Mouse (Mus musculus) midbrain, postnatal 0 days (tissue): Measurements from ENCODE around the gene Gfral. TPM values are rescaled to one million over a fixed set of nuclear protein-coding genes. Genes with fewer than 3 reads are reported as not detected.

Experiments used
- ATAC-seq: fragments of 200-750 bp; cut with Nextera tagmentation; 2 replicates; pipeline ENCODE4 v1.8.0; 2017; ENCODE audit warnings: moderate number of reproducible peaks, mild to moderate bottlenecking, moderate TSS enrichment, moderate library complexity; ENCODE audit not compliant: low FRiP score
- DNase-seq: peaks from one replicate; pipeline ENCODE4 v3.0.0-alpha.2; 2015; ENCODE audit warnings: low spot score
- H3K27ac ChIP-seq: fragments of 300-500 bp; sonication (generic); 2 replicates; pipeline ENCODE4 v1.5.1; 2014; ENCODE audit warnings: low read depth, mild to moderate bottlenecking, low read length, mixed read lengths
- H3K27me3 ChIP-seq: fragments of 300-500 bp; sonication (generic); 2 replicates; pipeline ENCODE4 v1.6.1; 2014; ENCODE audit warnings: low read length, control low read depth, mixed read lengths; ENCODE audit not compliant: insufficient read depth
- H3K36me3 ChIP-seq: fragments of 300-500 bp; sonication (generic); 2 replicates; pipeline ENCODE4 v1.6.1; 2014; ENCODE audit warnings: low read length, control low read depth, mixed read lengths; ENCODE audit not compliant: insufficient read depth
- H3K4me1 ChIP-seq: fragments of 300-500 bp; sonication (generic); 2 replicates; pipeline ENCODE4 v1.6.1; 2014; ENCODE audit warnings: mild to moderate bottlenecking, control low read depth, antibody characterized with exemption, low read length, mixed read lengths; ENCODE audit not compliant: insufficient read depth
- H3K4me2 ChIP-seq: fragments of 300-500 bp; sonication (generic); 2 replicates; pipeline ENCODE4 v1.6.1; 2014; ENCODE audit warnings: low read depth, mild to moderate bottlenecking, low read length, mixed read lengths; ENCODE audit not compliant: poor library complexity, severe bottlenecking
- H3K4me3 ChIP-seq: fragments of 300-500 bp; sonication (generic); 2 replicates; pipeline ENCODE4 v1.5.1; 2014; ENCODE audit warnings: low read depth, mild to moderate bottlenecking, low read length, moderate library complexity
- H3K9ac ChIP-seq: fragments of 300-500 bp; sonication (generic); replicated peaks from 2 replicates; pipeline ENCODE4 v1.6.1; 2014; ENCODE audit warnings: mild to moderate bottlenecking, low read length, moderate library complexity, mixed read lengths; ENCODE audit not compliant: poor library complexity, severe bottlenecking
- H3K9me3 ChIP-seq: fragments of 300-500 bp; sonication (generic); 2 replicates; pipeline ENCODE4 v1.6.1; 2016; ENCODE audit warnings: low read length, control low read depth
- CTCF ChIP-seq: IDR thresholded peaks from 2 replicates; pipeline ENCODE4 v1.5.1; 2016; ENCODE audit warnings: antibody characterized with exemption, mild to moderate bottlenecking
- WGBS: fragments of 180-500 bp; shearing (Covaris S2); extraction: QIAGEN DNeasy Blood & Tissue Kit; methylation state at CpG from one replicate; pipeline ENCODE4 v1.1.7; 2014; 5-methylcytosine and 5-hydroxymethylcytosine counted together
- polyA plus RNA-seq: library from polyadenylated mRNA; unstranded; fragments of >200 nt; fragmentation: Nextera tagmentation; extraction: Ambion mirVana; gene quantifications from 2 replicates; pipeline ENCODE4 v1.2.1, GENCODE M21; 2015
- total RNA-seq: library from RNA; depleted of rRNA; stranded (reverse); fragments of >200 nt; gene quantifications from 2 replicates; pipeline ENCODE4 v1.2.3, GENCODE M21; 2014

Gfral gene
- total and polyA plus RNA-seq, 2 experiments from 2014 or later, result 0.09 TPM; not detected in 1

GRCm38 (mm10) chr9:76236626-76237025 lies 23.2 kb upstream of the Gfral start:
- ATAC-seq (0 out of 2 replicates have a peak, but pooled peaks have one; percentile 54), DNase-seq (peak; percentile 78)
- no peak overlapping the region for H3K9ac ChIP-seq
- H3K36me3 ChIP-seq, result no peaks in the 10 kb centered on the region
- no peaks in the 10 kb centered on the region for H3K27me3 ChIP-seq
- no peaks in the 10 kb centered on the region for H3K9me3 ChIP-seq
- H3K4me1 ChIP-seq, result no peaks in the 10 kb centered on the region
- peak overlapping the region; percentile 23; the same call in 1 of the 2 replicates for H3K4me3 ChIP-seq
- H3K4me2 ChIP-seq, result peak overlapping the region; percentile 52
- no peak overlapping the region for H3K27ac ChIP-seq
- peak; percentile 92 for TF ChIP-seq CTCF
- WGBS, result under 1% methylated on average over 7 of the region's 7 CpGs

DNA sequence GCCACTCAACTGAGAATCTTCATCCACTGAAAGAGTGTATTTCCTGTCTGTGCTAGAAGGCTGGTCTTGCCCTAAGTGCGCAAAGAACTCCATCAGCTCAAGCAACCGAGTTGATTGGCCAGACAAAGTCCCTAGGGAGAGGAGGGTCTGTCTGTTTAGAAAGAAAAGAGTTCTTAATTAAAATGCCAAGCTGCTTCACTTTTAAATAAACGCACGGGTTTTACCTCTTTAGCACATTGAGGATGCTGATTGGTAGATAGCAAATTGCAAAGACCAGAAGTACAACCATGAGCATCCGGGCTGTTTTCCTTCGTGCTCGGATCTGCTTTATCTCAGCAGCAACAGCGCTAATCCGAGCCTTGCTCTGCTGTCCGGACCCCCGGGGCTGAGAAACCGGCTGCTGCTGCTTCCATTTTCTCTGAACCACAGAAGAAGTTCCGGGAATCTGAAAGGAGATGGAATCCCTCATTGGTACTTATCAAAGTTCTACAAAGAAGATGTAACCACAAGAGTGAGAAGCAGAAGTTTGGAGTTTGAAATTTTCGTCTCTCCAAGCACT lies 22.6 kb upstream of the Gfral start:
- ATAC-seq, result peak; percentile 62; the same call in 1 of the 2 replicates
- WGBS, result 3% methylated on average over 14 of the region's 14 CpGs
- no peak overlapping the region for H3K9ac ChIP-seq
- H3K4me2 ChIP-seq, result peak overlapping the region; percentile 52
- no peak overlapping the region for H3K27ac ChIP-seq
- H3K27me3 ChIP-seq, result no peaks in the 10 kb centered on the region
- no peaks in the 10 kb centered on the region for H3K9me3 ChIP-seq
- no peaks in the 10 kb centered on the region for H3K36me3 ChIP-seq
- H3K4me1 ChIP-seq, result no peaks in the 10 kb centered on the region
- DNase-seq, result peak; percentile 56
- no peak for TF ChIP-seq CTCF
- peak overlapping the region; percentile 23 for H3K4me3 ChIP-seq

GRCm38 (mm10) chr9:76234899-76235298 lies 21.4 kb upstream of the Gfral start:
- H3K4me1 ChIP-seq, result no peaks in the 10 kb centered on the region
- H3K9ac ChIP-seq, result no peak overlapping the region
- no peaks in the 10 kb centered on the region for H3K27me3 ChIP-seq
- H3K4me3 ChIP-seq, result no peak overlapping the region
- H3K9me3 ChIP-seq, result no peaks in the 10 kb centered on the region
- ATAC-seq (no peak), DNase-seq (no peak)
- no peak overlapping the region for H3K4me2 ChIP-seq
- WGBS, result 70% methylated on average over 7 of the region's 7 CpGs
- no peak overlapping the region for H3K27ac ChIP-seq
- no peaks in the 10 kb centered on the region for H3K36me3 ChIP-seq
- TF ChIP-seq CTCF, result no peak

DNA sequence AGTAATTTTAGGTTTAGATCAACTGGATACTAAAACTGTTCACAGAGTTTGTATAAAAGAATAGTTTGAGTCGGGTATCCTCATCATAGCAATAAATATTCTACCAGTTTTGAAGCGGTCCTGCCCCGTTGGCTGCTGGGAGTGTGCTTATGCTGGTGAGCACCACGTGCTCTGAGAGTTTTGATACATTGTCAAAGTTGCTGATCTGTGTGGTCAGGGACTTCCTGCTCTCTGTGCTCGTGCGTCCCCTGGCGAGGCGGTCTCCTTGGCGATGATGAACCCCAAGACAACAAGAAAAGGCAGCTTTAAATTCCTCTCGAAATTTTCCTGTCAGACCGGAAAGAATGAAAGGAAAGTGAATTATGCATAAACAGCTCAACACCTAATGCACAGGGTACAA lies 16.9 kb upstream of the Gfral start:
- Histone ChIP-seq H3K4me3 (no peak overlapping the region), H3K27me3 (no peaks in the 10 kb centered on the region), H3K4me2 (no peak overlapping the region), H3K9ac (no peak overlapping the region), H3K27ac (no peak overlapping the region), H3K9me3 (no peaks in the 10 kb centered on the region), H3K4me1 (no peaks in the 10 kb centered on the region), H3K36me3 (no peaks in the 10 kb centered on the region)
- TF ChIP-seq CTCF, result no peak
- DNase-seq, result no peak
- WGBS, result 26% methylated on average over 11 of the region's 11 CpGs
- no peak for ATAC-seq

GRCm38 (mm10) chr9:76217178-76217975 lies 3.9 kb upstream of the Gfral start:
- TF ChIP-seq CTCF, result no peak
- Histone ChIP-seq H3K27ac (no peak overlapping the region), H3K9me3 (no peaks in the 10 kb centered on the region), H3K27me3 (no peaks in the 10 kb centered on the region), H3K36me3 (no peaks in the 10 kb centered on the region), H3K4me1 (no peaks in the 10 kb centered on the region), H3K4me3 (no peak overlapping the region), H3K9ac (no peak overlapping the region), H3K4me2 (no peak overlapping the region)
- ATAC-seq (no peak), DNase-seq (no peak)
- 78% methylated on average over 4 of the region's 4 CpGs for WGBS

DNA sequence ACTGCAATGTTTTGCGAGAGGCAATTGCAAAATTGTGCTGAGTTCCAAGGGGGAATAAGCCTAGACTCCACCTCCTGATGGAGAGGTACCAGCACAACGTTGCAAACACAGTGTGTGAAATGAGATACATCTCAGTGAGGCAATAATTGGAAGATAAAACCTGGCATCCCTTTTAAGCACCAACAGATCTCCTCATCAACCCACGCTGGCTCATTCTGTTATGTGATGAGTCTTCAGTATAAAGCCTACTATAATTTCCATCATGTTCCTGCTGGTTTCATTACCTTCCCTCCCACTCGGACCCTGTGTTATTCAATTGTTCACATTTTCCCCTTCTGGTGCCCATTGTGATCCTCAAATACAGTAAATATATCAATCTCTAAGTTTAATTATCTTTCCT lies 1.2 kb upstream of the Gfral start:
- H3K9ac ChIP-seq, result no peak overlapping the region
- H3K4me2 ChIP-seq, result no peak overlapping the region
- H3K9me3 ChIP-seq, result no peaks in the 10 kb centered on the region
- no peaks in the 10 kb centered on the region for H3K27me3 ChIP-seq
- no peak overlapping the region for H3K27ac ChIP-seq
- H3K36me3 ChIP-seq, result no peaks in the 10 kb centered on the region
- ATAC-seq, result no peak
- no peak for DNase-seq
- no peak overlapping the region for H3K4me3 ChIP-seq
- no peaks in the 10 kb centered on the region for H3K4me1 ChIP-seq
- TF ChIP-seq CTCF, result no peak
- WGBS, result 73% methylated on average over 4 of the region's 4 CpGs
